Comparison of ENCODE assay signal across 7 mouse cellular contexts in genomic region chr12:36156101-36156636, GRCm38 (mm10). TPM values are rescaled to one million over a fixed set of nuclear protein-coding genes. Genes with fewer than 3 reads are reported as not detected.
DNase-seq lines count a peak whose midpoint lies in the region; ATAC-seq lines count a peak whose summit lies in the region.

No protein-coding gene starts in this region.

- peak overlapping the region; percentile 90 for H3K9ac ChIP-seq in lung, embryonic 16.5 days (ENCODE audit: low read length)
- H3K9ac ChIP-seq in embryonic facial prominence, embryonic 12.5 days, result peak overlapping the region; percentile 84
- H3K9ac ChIP-seq in hindbrain, embryonic 15.5 days, result peak overlapping the region; percentile 96
- peak overlapping the region; percentile 93 for H3K9ac ChIP-seq in midbrain, embryonic 13.5 days (replicated peaks)

- peaks cover 13% of the 10 kb centered on the region for H3K4me1 ChIP-seq in lung, embryonic 16.5 days (replicated peaks; ENCODE audit: control insufficient read depth, insufficient read depth, low read length)
- peaks cover 19% of the 10 kb centered on the region; the same call in 1 of the 2 replicates for H3K4me1 ChIP-seq in embryonic facial prominence, embryonic 12.5 days
- peaks cover 26% of the 10 kb centered on the region for H3K4me1 ChIP-seq in hindbrain, embryonic 15.5 days (replicated peaks)
- peaks cover 35% of the 10 kb centered on the region for H3K4me1 ChIP-seq in midbrain, embryonic 13.5 days (replicated peaks)

- H3K36me3 ChIP-seq in lung, embryonic 16.5 days (ENCODE audit: control insufficient read depth, insufficient read depth, low read length), result no peaks in the 10 kb centered on the region
- H3K36me3 ChIP-seq in embryonic facial prominence, embryonic 12.5 days, result no peaks in the 10 kb centered on the region
- no peaks in the 10 kb centered on the region for H3K36me3 ChIP-seq in hindbrain, embryonic 15.5 days
- H3K36me3 ChIP-seq in midbrain, embryonic 13.5 days, result no peaks in the 10 kb centered on the region

- peak overlapping the region; percentile 93 for H3K4me3 ChIP-seq in lung, embryonic 16.5 days (ENCODE audit: low read length)
- H3K4me3 ChIP-seq in embryonic facial prominence, embryonic 12.5 days, result peak overlapping the region; percentile 93
- peak overlapping the region; percentile 95 for H3K4me3 ChIP-seq in hindbrain, embryonic 15.5 days
- peak overlapping the region; percentile 94 for H3K4me3 ChIP-seq in midbrain, embryonic 13.5 days (replicated peaks)

- peak overlapping the region; percentile 85 for H3K4me2 ChIP-seq in lung, embryonic 16.5 days (ENCODE audit: low read depth, low read length)
- peak overlapping the region; percentile 77 for H3K4me2 ChIP-seq in embryonic facial prominence, embryonic 12.5 days (replicated peaks)
- H3K4me2 ChIP-seq in hindbrain, embryonic 15.5 days, result peak overlapping the region; percentile 68
- peak overlapping the region; percentile 83 for H3K4me2 ChIP-seq in midbrain, embryonic 13.5 days (replicated peaks)

- ATAC-seq in lung, embryonic 16.5 days (ENCODE audit: low read depth), result peak; percentile 44
- ATAC-seq in embryonic facial prominence, embryonic 12.5 days (ENCODE audit: insufficient number of reproducible peaks, insufficient read depth, low FRiP score, low TSS enrichment), result peak; percentile 69
- ATAC-seq in hindbrain, embryonic 15.5 days (ENCODE audit: low FRiP score, low read depth), result peak; percentile 80
- ATAC-seq in midbrain, embryonic 13.5 days, result peak; percentile 82

- H3K27ac ChIP-seq in lung, embryonic 16.5 days (ENCODE audit: low read length), result peak overlapping the region; percentile 96
- H3K27ac ChIP-seq in embryonic facial prominence, embryonic 12.5 days, result peak overlapping the region; percentile 90
- H3K27ac ChIP-seq in hindbrain, embryonic 15.5 days (replicated peaks), result peak overlapping the region; percentile 96
- H3K27ac ChIP-seq in midbrain, embryonic 13.5 days, result peak overlapping the region; percentile 94

- DNase-seq in lung, postnatal 25 days (ENCODE audit: low spot score), result no peak
- no peak for DNase-seq in retina, embryonic 14.5 days (ENCODE audit: low spot score)
- no peak for DNase-seq in urinary bladder, postnatal 10 days (ENCODE audit: low spot score)

- H3K9me3 ChIP-seq in lung, embryonic 16.5 days (ENCODE audit: control insufficient read depth, low read length), result no peaks in the 10 kb centered on the region
- no peaks in the 10 kb centered on the region for H3K9me3 ChIP-seq in embryonic facial prominence, embryonic 12.5 days
- no peaks in the 10 kb centered on the region for H3K9me3 ChIP-seq in hindbrain, embryonic 15.5 days
- no peaks in the 10 kb centered on the region for H3K9me3 ChIP-seq in midbrain, embryonic 13.5 days

- no peaks in the 10 kb centered on the region for H3K27me3 ChIP-seq in lung, embryonic 16.5 days (ENCODE audit: control insufficient read depth, insufficient read depth, low read depth, low read length)
- no peaks in the 10 kb centered on the region for H3K27me3 ChIP-seq in embryonic facial prominence, embryonic 12.5 days
- H3K27me3 ChIP-seq in hindbrain, embryonic 15.5 days, result no peaks in the 10 kb centered on the region
- no peaks in the 10 kb centered on the region for H3K27me3 ChIP-seq in midbrain, embryonic 13.5 days

- WGBS in lung, embryonic 16.5 days, result under 1% methylated on average over 32 of the region's 33 CpGs
- WGBS in embryonic facial prominence, embryonic 12.5 days, result under 1% methylated on average over 33 of the region's 33 CpGs
- WGBS in hindbrain, embryonic 15.5 days, result under 1% methylated on average over 33 of the region's 33 CpGs
- WGBS in midbrain, embryonic 13.5 days, result 0% methylated on average over 33 of the region's 33 CpGs

RNA-seq across cellular contexts. Expression of gene Ankmy2, which starts 0.7 kb away (rescaled TPM):
- polyA plus RNA-seq in lung, embryonic 16.5 days (2015; fragmentation: Nextera tagmentation; extraction: Ambion mirVana), result 36.9 and 39.2 TPM in 2 replicates
- 32.7 and 34.9 TPM in 2 replicates for polyA plus RNA-seq in embryonic facial prominence, embryonic 12.5 days (2016; fragmentation: Nextera tagmentation; extraction: Ambion mirVana)
- polyA plus RNA-seq in hindbrain, embryonic 15.5 days (2015; fragmentation: Nextera tagmentation; extraction: Ambion mirVana), result 67.7 and 75.4 TPM in 2 replicates
- 51.1 and 56.8 TPM in 2 replicates for polyA plus RNA-seq in midbrain, embryonic 13.5 days (2015; fragmentation: Nextera tagmentation; extraction: Ambion mirVana)

RNA-seq across cellular contexts. Expression of gene Bzw2, which starts 1.7 kb away (rescaled TPM):
- 132 and 157 TPM in 2 replicates for polyA plus RNA-seq in lung, embryonic 16.5 days (2015; fragmentation: Nextera tagmentation; extraction: Ambion mirVana)
- polyA plus RNA-seq in embryonic facial prominence, embryonic 12.5 days (2016; fragmentation: Nextera tagmentation; extraction: Ambion mirVana), result 255 and 278 TPM in 2 replicates
- polyA plus RNA-seq in hindbrain, embryonic 15.5 days (2015; fragmentation: Nextera tagmentation; extraction: Ambion mirVana), result 343 and 347 TPM in 2 replicates
- polyA plus RNA-seq in midbrain, embryonic 13.5 days (2015; fragmentation: Nextera tagmentation; extraction: Ambion mirVana), result 388 and 407 TPM in 2 replicates
